Comparison of ENCODE assay signal across 8 mouse cellular contexts in genomic region chr12:17011100-17011870, GRCm38 (mm10). TPM values are rescaled to one million over a fixed set of nuclear protein-coding genes. Genes with fewer than 3 reads are reported as not detected.
A peak's percentile ranks its signal among the peaks of the same experiment; 100 is the strongest.
DNase-seq lines count a peak whose midpoint lies in the region; ATAC-seq and TF ChIP-seq lines count a peak whose summit lies in the region.

2410004P03Rik (minus strand) TSS chr12:17011727.

- TF ChIP-seq CTCF in G1E (IDR thresholded peaks at IDR 0.05; ENCODE audit: low read depth, low read length), result peak; percentile 19; the same call in 1 of the 2 replicates

- peak within 1 kb of the TSS; percentile 47 for H3K4me2 ChIP-seq in forebrain, embryonic 15.5 days (replicated peaks)

- ATAC-seq in G1E (ENCODE audit: extremely low read depth, insufficient number of reproducible peaks, low FRiP score, poor library complexity, severe bottlenecking), result no peak
- ATAC-seq in forebrain, embryonic 15.5 days (replicated peaks), result peak; percentile 71

- H3K4me1 ChIP-seq in G1E (ENCODE audit: insufficient read depth, low read depth, low read length), result no peaks in the 10 kb centered on the region
- H3K4me1 ChIP-seq in forebrain, embryonic 15.5 days, result peaks cover 6% of the 10 kb centered on the region; the same call in 1 of the 2 replicates

- H3K4me3 ChIP-seq in G1E (ENCODE audit: low read depth, low read length), result no peak within 1 kb of the TSS
- peak within 1 kb of the TSS; percentile 38 for H3K4me3 ChIP-seq in forebrain, embryonic 15.5 days

- H3K27ac ChIP-seq in forebrain, embryonic 15.5 days (replicated peaks), result no peak within 1 kb of the TSS

- 0 out of 2 replicates have a peak within 1 kb of the TSS, but pooled peaks have one; percentile 30 for H3K9ac ChIP-seq in forebrain, embryonic 15.5 days (replicated peaks)

- H3K36me3 ChIP-seq in G1E (replicated peaks), result no peaks in the 10 kb centered on the region
- no peaks in the 10 kb centered on the region for H3K36me3 ChIP-seq in forebrain, embryonic 15.5 days

- DNase-seq in G1E (ENCODE audit: low spot score), result no peak
- DNase-seq in cerebellum, adult 11-12 months, result peak; percentile 29
- DNase-seq in heart, postnatal 4 days, result peak; percentile 90
- peak; percentile 62 for DNase-seq in layer of hippocampus, adult 9-11 months
- DNase-seq in lung, postnatal 14 days, result peak; percentile 90
- peak; percentile 77 for DNase-seq in ovary, postnatal 36 days (ENCODE audit: low spot score)
- DNase-seq in thymus, postnatal 25 days, result peak; percentile 85

- peaks cover 4% of the 10 kb centered on the region; the same call in 1 of the 2 replicates for H3K9me3 ChIP-seq in G1E (replicated peaks)
- H3K9me3 ChIP-seq in forebrain, embryonic 15.5 days, result no peaks in the 10 kb centered on the region

- 6% methylated on average over 29 of the region's 29 CpGs for WGBS in forebrain, embryonic 15.5 days

- peaks cover 34% of the 10 kb centered on the region for H3K27me3 ChIP-seq in G1E (ENCODE audit: insufficient read depth, low read length)
- H3K27me3 ChIP-seq in forebrain, embryonic 15.5 days, result no peaks in the 10 kb centered on the region

RNA-seq across cellular contexts. Expression of gene 2410004P03Rik, which starts in this region (rescaled TPM):
- not detected in 2 replicates for total RNA-seq in G1E (2014; fragmentation: Nextera tagmentation)
- total RNA-seq in G1E (2017), result 0.05 and 0.35 TPM in 2 replicates
- not detected in 2 replicates for polyA plus RNA-seq in G1E (2012)
- polyA plus RNA-seq in forebrain, embryonic 15.5 days (2015; fragmentation: Nextera tagmentation; extraction: Ambion mirVana), result 2.4 and 4.8 TPM in 2 replicates
- under 1 TPM; 0.09 to 0.26 TPM for total RNA-seq in heart, postnatal 4 days (2021)

Comparison
In these comparisons a context has a peak if more than half of its experiments do, and no peak if none do; other contexts are left out.
1. Peak in DNase-seq in heart, postnatal 4 days; RNA of the gene not detected or under 1 TPM.